Mouse (Mus musculus): ENCODE measurements around the gene Zfp868.
"Not testable (repeated sequence)": the region's sequence is repeated elsewhere in the genome, so short reads cannot be mapped to it uniquely, and the experiment has no call there.

Zfp868 gene

DNA sequence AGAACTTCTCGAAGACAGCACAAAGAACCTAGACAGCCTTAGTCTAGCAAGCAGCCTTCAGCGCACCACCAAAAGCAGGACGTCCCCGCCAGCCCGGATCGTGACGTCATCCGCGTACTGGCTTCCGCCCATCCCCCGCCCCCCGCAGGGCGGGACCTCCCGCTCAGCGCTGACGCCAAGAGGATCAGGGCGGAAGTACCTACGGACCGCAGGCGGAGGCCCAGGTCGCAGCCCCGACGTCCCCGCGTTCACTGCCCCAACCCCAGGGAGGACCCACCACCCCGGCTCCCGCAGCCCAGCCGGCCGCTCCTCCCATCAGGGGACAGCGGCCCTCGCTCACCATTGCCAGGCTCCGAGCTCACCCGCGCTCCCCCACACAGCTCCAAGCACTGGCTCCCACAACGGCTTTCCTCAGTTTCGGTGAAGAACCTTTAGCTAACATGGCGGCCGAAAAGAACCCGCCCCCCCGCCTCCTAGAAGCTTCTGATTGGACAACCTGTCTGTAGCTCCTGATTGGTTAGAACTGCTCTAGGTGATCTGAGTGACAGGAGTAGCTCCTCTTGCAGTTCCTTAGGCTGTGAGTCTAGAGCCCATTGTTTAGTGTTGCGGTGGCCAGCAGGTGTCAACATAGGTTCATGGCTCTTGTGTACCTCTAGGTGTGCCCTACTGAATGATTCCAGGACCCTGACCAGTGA lies at the start of gene Zfp868:
Gene Zfp868 (minus strand): TSS at position 454 of the 695 bp plus-strand sequence.
- DNase-seq: peak; percentile 98

DNA sequence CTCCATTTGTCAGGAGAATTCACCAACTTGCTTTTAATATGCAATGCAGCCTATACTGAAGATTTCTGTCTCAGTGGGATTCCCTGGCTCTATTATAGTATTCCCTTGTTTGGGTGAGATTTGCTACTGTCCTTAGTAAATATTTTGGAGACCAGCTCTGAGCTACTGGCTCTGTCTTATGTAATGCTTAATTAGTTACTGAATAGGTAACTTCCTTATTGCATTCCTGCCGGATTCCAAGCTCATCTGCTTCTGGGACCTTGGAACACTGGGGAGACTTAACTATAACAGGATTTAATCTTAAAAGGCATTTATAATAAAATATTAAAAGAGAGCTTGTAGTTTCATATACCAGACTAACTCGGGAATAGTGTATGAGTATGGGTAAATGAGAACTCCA lies 39.7 kb upstream of the Zfp868 start:
- DNase-seq: not testable (repeated sequence)

DNA sequence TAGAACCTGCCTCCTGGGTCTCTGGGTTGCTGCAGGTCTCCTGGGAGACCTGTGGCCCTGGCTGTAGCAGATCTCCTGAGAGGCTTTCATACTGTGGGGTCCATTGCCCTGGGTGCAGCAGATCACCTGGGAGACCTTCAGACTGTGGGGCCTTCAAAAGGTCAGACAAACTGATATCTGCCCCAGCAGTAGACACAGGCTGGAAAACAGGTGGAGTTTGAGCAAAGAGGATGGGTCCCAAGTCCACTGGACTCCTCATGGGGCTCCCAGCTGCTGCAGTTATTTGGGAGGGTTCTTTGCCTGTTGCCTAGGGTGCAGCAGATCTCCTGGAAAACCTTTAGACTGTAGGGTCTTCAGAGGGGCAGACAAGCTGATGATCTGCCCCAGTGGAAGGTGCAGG lies 35.9 kb upstream of the Zfp868 start:
- DNase-seq: no peak

DNA sequence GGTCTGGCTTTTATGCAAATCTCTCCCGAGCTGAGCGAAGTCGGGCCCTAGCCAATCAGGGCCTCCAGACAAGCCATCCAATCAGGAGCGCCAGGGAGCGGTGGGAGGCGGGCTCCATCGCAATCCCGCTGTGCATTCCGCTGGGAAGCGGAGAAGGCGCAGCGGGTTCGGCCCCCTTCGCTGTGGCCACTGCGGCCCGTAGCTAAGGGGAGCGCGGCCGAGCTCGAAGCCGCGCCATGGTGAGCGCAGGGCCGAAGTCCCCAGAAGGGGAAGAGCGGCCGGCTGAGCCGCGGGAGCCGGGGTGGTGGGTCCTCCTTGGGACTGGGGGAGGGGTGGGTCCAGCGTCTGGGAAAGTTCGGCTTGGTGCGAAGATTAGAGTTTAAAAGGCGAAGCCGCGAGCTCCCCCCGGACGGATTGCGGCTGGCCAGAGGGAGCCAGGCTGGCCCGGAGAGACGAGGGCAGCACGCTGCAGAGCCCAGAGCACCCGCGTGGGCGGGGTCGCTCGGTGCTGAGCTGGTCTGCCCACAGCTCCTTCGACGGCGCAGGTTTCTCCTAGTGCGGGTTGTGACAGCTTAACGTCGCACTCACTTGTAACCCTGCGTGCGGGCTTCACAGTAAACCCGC lies 29.1 kb upstream of the Zfp868 start, which contains the start of gene Zfp964:
Gene Zfp964 (plus strand): TSS at position 122 of the 624 bp plus-strand sequence.
- DNase-seq: peak; percentile 93

DNA sequence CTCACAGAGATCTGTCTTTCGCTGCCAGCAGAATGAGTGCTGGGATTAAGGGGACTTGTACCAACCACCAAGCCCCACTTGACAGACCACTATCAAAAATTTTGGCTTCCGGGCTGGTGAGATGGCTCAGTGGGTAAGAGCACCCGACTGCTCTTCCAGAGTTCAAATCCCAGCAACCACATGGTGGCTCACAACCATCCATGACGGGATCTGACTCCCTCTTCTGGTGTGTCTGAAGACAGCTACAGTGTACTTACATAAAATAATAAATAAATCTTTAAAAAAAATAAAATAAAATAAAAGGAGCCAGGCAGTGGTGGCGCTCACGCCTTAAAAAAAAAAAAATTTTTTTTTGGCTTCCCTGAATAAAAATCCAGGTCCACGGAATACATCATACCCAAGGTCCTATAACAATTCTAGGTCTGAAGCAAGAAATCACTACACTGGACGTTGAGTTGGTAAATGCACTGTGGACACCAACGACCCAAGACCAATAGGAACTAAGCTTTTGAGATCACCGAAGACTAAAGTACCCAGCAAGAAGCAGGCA lies 28.5 kb upstream of the Zfp868 start:
- peak; percentile 8 for DNase-seq

DNA sequence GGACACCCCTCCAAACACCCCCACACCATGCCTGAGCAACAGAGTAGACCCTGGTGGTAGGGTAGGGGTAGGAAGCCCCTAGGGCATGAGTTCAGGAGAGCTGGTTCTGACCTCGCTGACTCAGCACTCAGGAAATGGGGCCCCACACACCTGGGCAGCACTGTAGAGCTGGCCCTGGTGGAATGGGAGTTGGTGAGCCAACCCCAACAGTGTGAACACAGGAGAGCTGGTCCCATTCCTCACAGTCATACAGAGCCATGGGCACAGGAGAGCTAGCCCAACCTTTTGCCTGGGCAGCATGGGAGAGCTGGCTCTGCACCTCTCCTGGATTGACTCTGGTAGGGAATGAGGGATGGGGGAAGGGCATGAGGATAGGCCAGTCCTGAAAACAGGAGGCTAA lies 7.3 kb downstream of the Zfp868 start:
- DNase-seq: no peak

DNA sequence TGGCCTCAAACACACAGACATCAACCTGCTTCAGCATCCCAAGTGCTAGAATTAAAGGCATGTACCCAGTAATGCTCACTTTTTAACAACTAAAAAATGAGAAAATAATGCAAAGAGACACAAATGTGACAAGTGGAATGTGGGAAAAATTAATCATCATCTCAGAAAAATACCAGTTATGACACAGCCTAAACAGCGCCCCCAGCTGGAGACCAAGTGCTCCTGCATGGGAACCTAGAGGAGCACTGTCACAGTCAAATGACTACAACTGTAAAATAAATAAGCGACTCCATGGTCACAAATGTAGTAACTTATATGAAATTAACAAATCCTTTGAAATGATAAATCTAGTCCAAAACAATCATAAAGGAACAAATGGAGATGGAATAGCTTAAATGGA lies 10.7 kb downstream of the Zfp868 start:
- no peak for DNase-seq

DNA sequence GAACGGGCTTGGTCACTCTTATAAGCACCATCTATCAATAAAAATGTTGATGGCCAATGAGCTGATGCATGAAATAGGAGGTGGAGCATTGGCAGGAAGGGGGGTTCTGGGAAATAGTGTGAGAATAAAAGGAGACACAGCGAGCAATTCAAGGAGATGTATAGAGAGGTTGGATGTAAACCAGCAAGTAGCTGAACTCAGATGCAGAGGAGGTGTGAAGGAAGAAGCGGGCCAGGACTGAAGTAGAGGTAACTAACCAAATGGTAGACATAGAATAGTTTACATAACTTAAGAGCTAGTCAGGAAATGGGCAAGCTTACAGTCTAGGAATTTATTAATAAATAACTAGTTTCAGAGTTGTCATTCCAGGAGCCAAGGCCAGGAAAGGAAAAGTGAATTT lies 27.8 kb downstream of the Zfp868 start:
- not testable (repeated sequence) for DNase-seq

DNA sequence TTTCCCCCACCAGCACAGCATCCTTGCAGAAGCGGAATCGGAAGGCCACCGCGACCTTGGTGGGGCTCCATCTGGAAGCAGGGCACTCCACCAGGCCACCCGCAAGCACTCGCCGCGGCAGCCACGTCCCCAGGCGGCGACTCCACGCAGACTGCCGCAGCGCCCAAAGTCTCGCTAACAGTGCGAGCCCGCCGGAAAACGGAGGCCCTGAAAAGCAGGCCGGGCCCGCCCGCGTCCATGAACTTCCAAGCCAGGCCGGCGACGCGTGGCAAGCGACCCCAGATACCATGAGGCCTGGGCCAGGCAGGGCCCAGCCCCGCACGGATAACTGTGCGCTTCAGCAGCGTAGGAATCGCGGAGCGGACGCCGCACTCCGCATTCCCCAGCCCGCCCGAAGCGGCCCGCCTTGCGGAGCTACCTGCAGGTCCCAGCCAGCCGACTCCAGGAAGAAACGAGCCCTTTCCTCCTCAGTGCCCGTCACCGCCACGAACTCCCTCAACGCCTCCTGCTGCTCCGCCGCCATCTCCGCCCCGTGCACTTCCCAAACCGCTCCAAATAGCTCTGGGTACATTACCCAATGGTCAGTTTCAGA lies 40.6 kb downstream of the Zfp868 start:
- DNase-seq: peak; percentile 55

DNA sequence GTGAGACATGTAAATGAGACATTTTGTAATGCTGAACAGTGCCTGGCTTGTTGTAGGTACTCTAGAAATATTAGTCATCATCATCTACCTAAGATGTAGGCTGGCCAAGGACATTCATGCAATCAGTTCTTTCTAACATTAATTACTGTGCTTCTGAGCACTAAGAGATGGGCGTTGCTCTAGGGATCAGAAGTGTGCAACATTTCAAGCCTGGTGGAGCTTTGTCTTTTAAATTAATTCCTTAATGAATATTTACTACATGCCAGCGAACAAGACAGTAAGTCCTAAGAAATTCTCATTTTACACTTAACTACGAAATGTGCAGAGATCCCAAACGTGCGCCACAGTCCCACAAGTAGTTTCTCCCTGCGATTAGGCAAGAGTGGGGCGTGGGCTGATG lies 41.1 kb downstream of the Zfp868 start:
- DNase-seq: peak; percentile 48

All from cerebellum, adult 9-10 months (tissue).